ENCODE assay signal across 10 mouse cellular contexts in genomic region chr6:115888296-115888695, GRCm38 (mm10). TPM values are rescaled to one million over a fixed set of nuclear protein-coding genes. Genes with fewer than 3 reads are reported as not detected.
DNase-seq lines count a peak whose midpoint lies in the region; ATAC-seq and TF ChIP-seq lines count a peak whose summit lies in the region.
"Had no signal": no experiment of that assay in that cellular context is flagged by ENCODE, and none has a peak within 500 bp of the region (broad histone marks: within the 10 kb centered on the region; RNA-seq: fewer than 3 reads in every experiment).

No protein-coding gene starts in this region.

- no peak overlapping the region for H3K9ac ChIP-seq in hindbrain, postnatal 0 days (replicated peaks; ENCODE audit: low read length)
- H3K9ac ChIP-seq in hindbrain, embryonic 16.5 days (ENCODE audit: low read depth, low read length): no peak overlapping the region
- H3K9ac ChIP-seq in liver, embryonic 14.5 days (replicated peaks): no peak overlapping the region

- H3K4me3 ChIP-seq in hindbrain, postnatal 0 days (ENCODE audit: low read length): no peak overlapping the region
- H3K4me3 ChIP-seq in hindbrain, embryonic 16.5 days (ENCODE audit: low read length): no peak overlapping the region
- H3K4me3 ChIP-seq in liver, embryonic 14.5 days (ENCODE audit: insufficient read depth in 1 of 2, low read depth in 2 of 2, low read length in 2 of 2): no peak overlapping the region

- H3K36me3 ChIP-seq in hindbrain, postnatal 0 days (ENCODE audit: insufficient read depth, low read length): peaks cover 24% of the 10 kb centered on the region; the same call in 1 of the 2 replicates
- H3K36me3 ChIP-seq in hindbrain, embryonic 16.5 days (ENCODE audit: control insufficient read depth, insufficient read depth, low read length): peaks cover 19% of the 10 kb centered on the region
- H3K36me3 ChIP-seq in liver, embryonic 14.5 days (replicated peaks; ENCODE audit: control insufficient read depth, insufficient read depth, low read depth): no peaks in the 10 kb centered on the region

- ATAC-seq in hindbrain, postnatal 0 days: no peak
- no peak for ATAC-seq in hindbrain, embryonic 16.5 days
- ATAC-seq in liver, embryonic 14.5 days (ENCODE audit: insufficient read depth): no peak

- TF ChIP-seq EP300 in liver, embryonic 14.5 days (IDR thresholded peaks at IDR 0.05; ENCODE audit: low read depth): no peak

- H3K27ac ChIP-seq in hindbrain, postnatal 0 days: no peak overlapping the region
- no peak overlapping the region for H3K27ac ChIP-seq in hindbrain, embryonic 16.5 days (ENCODE audit: low read depth, low read length)
- no peak overlapping the region for H3K27ac ChIP-seq in liver, embryonic 14.5 days

- intact Hi-C loops in heart, postnatal 10 days (cut with DNase I): no loop called here

- WGBS in hindbrain, postnatal 0 days: 95% methylated on average over 3 of the region's 3 CpGs
- 93% methylated on average over 3 of the region's 3 CpGs for WGBS in hindbrain, embryonic 16.5 days
- 71% methylated on average over 3 of the region's 3 CpGs for WGBS in liver, embryonic 14.5 days (ENCODE audit: insufficient replicate concordance)

- peaks cover 15% of the 10 kb centered on the region; the same call in 1 of the 2 replicates for H3K4me1 ChIP-seq in hindbrain, postnatal 0 days (ENCODE audit: insufficient read depth, low read length)
- peaks cover 21% of the 10 kb centered on the region for H3K4me1 ChIP-seq in hindbrain, embryonic 16.5 days (ENCODE audit: control insufficient read depth, insufficient read depth, low read depth, low read length)
- 0 out of 4 replicates have a peak, but pooled peaks cover 0 to 2% of the 10 kb centered on the region in 2 experiments for H3K4me1 ChIP-seq in liver, embryonic 14.5 days (replicated peaks; ENCODE audit: control insufficient read depth in 2 of 2, insufficient read depth in 2 of 2, low read length in 1 of 2)

- no peaks in the 10 kb centered on the region for H3K9me3 ChIP-seq in hindbrain, postnatal 0 days (ENCODE audit: low read length)
- peaks cover 3% of the 10 kb centered on the region; the same call in 1 of the 2 replicates for H3K9me3 ChIP-seq in hindbrain, embryonic 16.5 days (ENCODE audit: control insufficient read depth, low read length)
- H3K9me3 ChIP-seq in liver, embryonic 14.5 days (ENCODE audit: control insufficient read depth, low read length): no peaks in the 10 kb centered on the region

- DNase-seq in hindbrain, postnatal 0 days (ENCODE audit: low spot score): peak; percentile 34
- peak; percentile 43 for DNase-seq in A20 (ENCODE audit: low read depth, low spot score)
- DNase-seq in MN1 (ENCODE audit: low spot score): peak; percentile 18
- DNase-seq in liver, embryonic 14.5 days (ENCODE audit: low read depth in 3 of 3, low spot score in 3 of 3): no peak
- no peak for DNase-seq in frontal cortex, postnatal 10 days (ENCODE audit: low spot score in 2 of 2)
- DNase-seq in heart, postnatal 10 days: no peak
- no peak for DNase-seq in gastrocnemius, adult 18-20 months (ENCODE audit: low spot score)

- no peak overlapping the region for H3K4me2 ChIP-seq in hindbrain, postnatal 0 days (ENCODE audit: low read depth, low read length)
- no peak overlapping the region for H3K4me2 ChIP-seq in hindbrain, embryonic 16.5 days (ENCODE audit: low read length)
- no peak overlapping the region for H3K4me2 ChIP-seq in liver, embryonic 14.5 days (ENCODE audit: low read depth)

- peak; percentile 68 for TF ChIP-seq CTCF in hindbrain, postnatal 0 days (IDR thresholded peaks at IDR 0.05; ENCODE audit: low read depth)
- peak; percentile 63 for TF ChIP-seq CTCF in liver, embryonic 14.5 days (IDR thresholded peaks at IDR 0.05; ENCODE audit: low read depth)

- H3K27me3 ChIP-seq in hindbrain, postnatal 0 days (ENCODE audit: insufficient read depth, low read length): no peaks in the 10 kb centered on the region
- H3K27me3 ChIP-seq in hindbrain, embryonic 16.5 days (replicated peaks; ENCODE audit: control insufficient read depth, insufficient read depth, low read length): no peaks in the 10 kb centered on the region
- no peaks in the 10 kb centered on the region for H3K27me3 ChIP-seq in liver, embryonic 14.5 days (ENCODE audit: control insufficient read depth, insufficient read depth, low read length)

RNA-seq across cellular contexts. Expression of gene Ift122, which starts 35.0 kb away (rescaled TPM):
- 29.3 and 29.4 TPM in 2 replicates for total RNA-seq in hindbrain, postnatal 0 days (2014; rRNA removed)
- 19.2 and 19.7 TPM in 2 replicates for polyA plus RNA-seq in hindbrain, postnatal 0 days (2015; fragmentation: Nextera tagmentation; extraction: Ambion mirVana)
- 31.4 and 33.0 TPM in 2 replicates for polyA plus RNA-seq in hindbrain, embryonic 16.5 days (2015; fragmentation: Nextera tagmentation; extraction: Ambion mirVana)
- 1.6 and 1.7 TPM in 2 replicates for polyA plus RNA-seq in liver, embryonic 14.5 days (2012; rRNA removed)
- 1.9 TPM in 2 replicates for polyA plus RNA-seq in liver, embryonic 14.5 days (2014; fragmentation: Nextera tagmentation; extraction: Ambion mirVana)
- 10 to 100 TPM; 22.4 to 22.9 TPM for total RNA-seq in heart, postnatal 10 days (2021)
- total RNA-seq in gastrocnemius, adult 18-20 months (2021): 1 to 10 TPM; 3.9 to 4.2 TPM

RNA-seq across cellular contexts. Expression of gene Mbd4, which starts 35.1 kb away (rescaled TPM):
- total RNA-seq in hindbrain, postnatal 0 days (2014; rRNA removed): 2.9 and 3.8 TPM in 2 replicates
- 5.6 and 6.5 TPM in 2 replicates for polyA plus RNA-seq in hindbrain, postnatal 0 days (2015; fragmentation: Nextera tagmentation; extraction: Ambion mirVana)
- 11.1 and 11.4 TPM in 2 replicates for polyA plus RNA-seq in hindbrain, embryonic 16.5 days (2015; fragmentation: Nextera tagmentation; extraction: Ambion mirVana)
- 3.8 and 6.4 TPM in 2 replicates for polyA plus RNA-seq in liver, embryonic 14.5 days (2012; rRNA removed)
- polyA plus RNA-seq in liver, embryonic 14.5 days (2014; fragmentation: Nextera tagmentation; extraction: Ambion mirVana): 5.8 and 9.3 TPM in 2 replicates
- total RNA-seq in heart, postnatal 10 days (2021): 1 to 10 TPM; 2.6 to 3.5 TPM
- under 1 TPM; 0.83 to 0.94 TPM for total RNA-seq in gastrocnemius, adult 18-20 months (2021)

RNA-seq across cellular contexts. Expression of gene Rho, which starts 43.3 kb away (rescaled TPM):
- total RNA-seq in hindbrain, postnatal 0 days (2014; rRNA removed): 0.37 and 1.1 TPM in 2 replicates
- polyA plus RNA-seq in hindbrain, postnatal 0 days (2015; fragmentation: Nextera tagmentation; extraction: Ambion mirVana): 0.08 and 0.09 TPM in 2 replicates
- 0.35 and 0.50 TPM in 2 replicates for polyA plus RNA-seq in hindbrain, embryonic 16.5 days (2015; fragmentation: Nextera tagmentation; extraction: Ambion mirVana)
- 0.03 TPM in 2 replicates for polyA plus RNA-seq in liver, embryonic 14.5 days (2012; rRNA removed)
- not detected in 2 replicates for polyA plus RNA-seq in liver, embryonic 14.5 days (2014; fragmentation: Nextera tagmentation; extraction: Ambion mirVana)
- under 1 TPM; 0.07 to 0.20 TPM for total RNA-seq in heart, postnatal 10 days (2021)
- under 1 TPM in 1 of 2 experiments, not detected in 1; 0.05 TPM for total RNA-seq in gastrocnemius, adult 18-20 months (2021)

RNA-seq across cellular contexts. Expression of gene Efcab12, which starts 50.1 kb away (rescaled TPM):
- total RNA-seq in hindbrain, postnatal 0 days (2014; rRNA removed): 1.8 and 2.4 TPM in 2 replicates
- 1.6 and 2.0 TPM in 2 replicates for polyA plus RNA-seq in hindbrain, postnatal 0 days (2015; fragmentation: Nextera tagmentation; extraction: Ambion mirVana)
- polyA plus RNA-seq in hindbrain, embryonic 16.5 days (2015; fragmentation: Nextera tagmentation; extraction: Ambion mirVana): 2.2 and 3.1 TPM in 2 replicates
- 0.09 and 0.11 TPM in 2 replicates for polyA plus RNA-seq in liver, embryonic 14.5 days (2012; rRNA removed)
- polyA plus RNA-seq in liver, embryonic 14.5 days (2014; fragmentation: Nextera tagmentation; extraction: Ambion mirVana): 0.06 TPM in 1 of 2 replicates, not detected in the other
- total RNA-seq in heart, postnatal 10 days (2021): under 1 TPM; 0.79 TPM
- under 1 TPM in 1 of 2 experiments, not detected in 1; 0.14 TPM for total RNA-seq in gastrocnemius, adult 18-20 months (2021)

RNA-seq across cellular contexts. Expression of gene H1foo, which starts 56.4 kb away (rescaled TPM):
- total RNA-seq in hindbrain, postnatal 0 days (2014; rRNA removed): 1.0 TPM in 1 of 2 replicates, not detected in the other
- not detected in 2 replicates for polyA plus RNA-seq in hindbrain, postnatal 0 days (2015; fragmentation: Nextera tagmentation; extraction: Ambion mirVana)
- polyA plus RNA-seq in hindbrain, embryonic 16.5 days (2015; fragmentation: Nextera tagmentation; extraction: Ambion mirVana): not detected in 2 replicates
- polyA plus RNA-seq in liver, embryonic 14.5 days (2012; rRNA removed): not detected in 2 replicates
- polyA plus RNA-seq in liver, embryonic 14.5 days (2014; fragmentation: Nextera tagmentation; extraction: Ambion mirVana): not detected in 2 replicates
- total RNA-seq in heart, postnatal 10 days (2021): not detected
- not detected for total RNA-seq in gastrocnemius, adult 18-20 months (2021)
- total RNA-seq: left cerebral cortex, postnatal 36 days had no signal
- polyA plus RNA-seq: neural tube, embryonic 14.5 days had no signal

Comparison
In these comparisons a context has a peak if more than half of its experiments do, and no peak if none do; other contexts are left out.
1. DNase-seq: peak in hindbrain, postnatal 0 days (single experiment), A20 (single experiment) and MN1 (single experiment); none in liver, embryonic 14.5 days (0 of 3), frontal cortex, postnatal 10 days (0 of 2), heart, postnatal 10 days (0 of 2) and gastrocnemius, adult 18-20 months (single experiment).